Mouse (Mus musculus) liver, embryonic 16.5 days (tissue): ENCODE results near the gene Gbx2. TPM values are rescaled to one million over a fixed set of nuclear protein-coding genes. Genes with fewer than 3 reads are reported as not detected.

Experiments used
- ATAC-seq: fragments of 200-750 bp; cut with Nextera tagmentation; 2 replicates; pipeline ENCODE4 v1.8.0; 2017; ENCODE audit warnings: low read depth, mild to moderate bottlenecking, moderate number of reproducible peaks, moderate library complexity
- H3K27ac ChIP-seq: fragments of 300-500 bp; sonication (generic); 2 replicates; pipeline ENCODE4 v1.5.1; 2014; ENCODE audit warnings: mild to moderate bottlenecking, low read length
- H3K27me3 ChIP-seq: fragments of 300-500 bp; sonication (generic); 2 replicates; pipeline ENCODE4 v1.6.1; 2014; ENCODE audit warnings: low read depth, low read length, mixed read lengths; ENCODE audit not compliant: control insufficient read depth, insufficient read depth
- H3K36me3 ChIP-seq: fragments of 300-500 bp; sonication (generic); 2 replicates; pipeline ENCODE4 v1.6.1; 2014; ENCODE audit warnings: mild to moderate bottlenecking; ENCODE audit not compliant: control insufficient read depth, insufficient read depth
- H3K4me1 ChIP-seq: fragments of 300-500 bp; sonication (generic); 2 replicates; pipeline ENCODE4 v1.6.1; 2014; ENCODE audit warnings: low read depth, low read length, mixed read lengths; ENCODE audit not compliant: control insufficient read depth
- H3K4me2 ChIP-seq: fragments of 300-500 bp; sonication (generic); 2 replicates; pipeline ENCODE4 v1.6.1; 2014; ENCODE audit warnings: low read depth, low read length, mixed read lengths
- H3K4me3 ChIP-seq: fragments of 300-500 bp; sonication (generic); 2 replicates; pipeline ENCODE4 v1.5.1; 2014; ENCODE audit warnings: low read depth, mild to moderate bottlenecking, low read length
- H3K9ac ChIP-seq: fragments of 300-500 bp; sonication (generic); 2 replicates; pipeline ENCODE4 v1.6.1; 2014; ENCODE audit warnings: low read depth, low read length
- H3K9me3 ChIP-seq: fragments of 300-500 bp; sonication (generic); replicated peaks from 2 replicates; pipeline ENCODE4 v1.6.1; 2016; ENCODE audit warnings: low read length; ENCODE audit not compliant: control insufficient read depth
- WGBS: fragments of 180-500 bp; shearing (Covaris S2); extraction: QIAGEN DNeasy Blood & Tissue Kit; methylation state at CpG from one replicate; pipeline ENCODE4 v1.1.7; 2014; ENCODE audit not compliant: insufficient replicate concordance; 5-methylcytosine and 5-hydroxymethylcytosine counted together
- polyA plus RNA-seq: library from polyadenylated mRNA; unstranded; fragments of >200 nt; fragmentation: Nextera tagmentation; extraction: Ambion mirVana; gene quantifications from 2 replicates; pipeline ENCODE4 v1.2.1, GENCODE M21; 2015

Gene Gbx2
- polyA plus RNA-seq, 1 experiment from 2014 or later = 0.42 TPM

GRCm38 (mm10) chr1:89884335-89884734, 46.6 kb downstream of the Gbx2 start:
- ATAC-seq = no peak

GRCm38 (mm10) chr1:89880834-89881233, 50.1 kb downstream of the Gbx2 start:
- ATAC-seq = no peak
- 73% methylated on average over 10 of the region's 10 CpGs for WGBS
- Histone ChIP-seq H3K9me3 (no peaks in the 10 kb centered on the region), H3K4me1 (no peaks in the 10 kb centered on the region; the same call in 1 of the 2 replicates), H3K27me3 (no peaks in the 10 kb centered on the region), H3K9ac (no peak overlapping the region), H3K4me2 (no peak overlapping the region), H3K36me3 (no peaks in the 10 kb centered on the region), H3K27ac (no peak overlapping the region), H3K4me3 (no peak overlapping the region)

More at GRCm38 (mm10) chr1:89884335-89884734, 46.6 kb downstream of the Gbx2 start:
- Histone ChIP-seq H3K9me3 (no peaks in the 10 kb centered on the region), H3K36me3 (no peaks in the 10 kb centered on the region; the same call in 1 of the 2 replicates), H3K4me2 (no peak overlapping the region), H3K27me3 (no peaks in the 10 kb centered on the region), H3K9ac (no peak overlapping the region), H3K4me1 (no peaks in the 10 kb centered on the region; the same call in 1 of the 2 replicates), H3K4me3 (no peak overlapping the region), H3K27ac (no peak overlapping the region)
- 61% methylated on average over 8 of the region's 8 CpGs for WGBS

GRCm38 (mm10) chr1:89880193-89880592, 50.8 kb downstream of the Gbx2 start:
- H3K4me3 ChIP-seq = no peak overlapping the region
- H3K9me3 ChIP-seq = no peaks in the 10 kb centered on the region
- no peaks in the 10 kb centered on the region for H3K27me3 ChIP-seq
- WGBS = 53% methylated on average over 8 of the region's 8 CpGs
- H3K4me2 ChIP-seq = no peak overlapping the region
- no peak overlapping the region for H3K27ac ChIP-seq
- no peaks in the 10 kb centered on the region for H3K4me1 ChIP-seq
- no peak for ATAC-seq
- H3K9ac ChIP-seq = no peak overlapping the region
- H3K36me3 ChIP-seq = no peaks in the 10 kb centered on the region

DNA sequence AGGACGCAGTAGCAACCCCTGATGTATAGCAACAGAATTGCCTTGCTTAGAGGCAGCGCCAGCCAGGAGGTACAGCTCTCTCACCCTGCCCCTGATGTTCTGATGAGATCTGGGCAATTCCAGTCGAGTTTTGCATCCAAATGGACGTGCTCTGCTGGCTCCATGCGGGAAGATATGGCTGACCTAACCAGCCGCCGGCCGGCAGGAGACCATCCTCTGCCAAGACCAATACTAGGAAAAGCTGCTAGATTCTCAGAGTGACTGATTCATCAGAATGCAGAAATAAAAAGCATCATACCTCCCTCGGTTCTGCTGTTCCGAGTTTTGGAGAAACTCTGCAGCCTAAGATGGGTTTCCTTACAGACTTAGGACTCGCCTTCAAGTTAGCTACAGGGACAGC, 52.5 kb downstream of the Gbx2 start:
- WGBS = 68% methylated on average over 11 of the region's 11 CpGs
- Histone ChIP-seq H3K9ac (no peak overlapping the region), H3K9me3 (no peaks in the 10 kb centered on the region), H3K36me3 (no peaks in the 10 kb centered on the region), H3K4me2 (no peak overlapping the region), H3K4me3 (no peak overlapping the region), H3K4me1 (no peaks in the 10 kb centered on the region), H3K27ac (no peak overlapping the region), H3K27me3 (no peaks in the 10 kb centered on the region)
- no peak for ATAC-seq

Other genes with a start within 250 kb of the Gbx2 start
- 0.02 TPM in 1 of 2 replicates, not detected in the other for gene Asb18, start 83.5 kb upstream of the Gbx2 start, polyA plus RNA-seq
- gene Iqca, start 222.2 kb upstream of the Gbx2 start, polyA plus RNA-seq = 0.20 and 0.37 TPM in 2 replicates